Mouse (Mus musculus): Measurements from ENCODE around the gene Nedd9. TPM values are rescaled to one million over a fixed set of nuclear protein-coding genes. Genes with fewer than 3 reads are reported as not detected.
"Not testable (repeated sequence)": the region's sequence is repeated elsewhere in the genome, so short reads cannot be mapped to it uniquely, and the experiment has no call there.

The Nedd9 gene
- total RNA-seq, 4 experiments from 2014 or later, result 9.9 to 14.0 (median 11.1) TPM

DNA sequence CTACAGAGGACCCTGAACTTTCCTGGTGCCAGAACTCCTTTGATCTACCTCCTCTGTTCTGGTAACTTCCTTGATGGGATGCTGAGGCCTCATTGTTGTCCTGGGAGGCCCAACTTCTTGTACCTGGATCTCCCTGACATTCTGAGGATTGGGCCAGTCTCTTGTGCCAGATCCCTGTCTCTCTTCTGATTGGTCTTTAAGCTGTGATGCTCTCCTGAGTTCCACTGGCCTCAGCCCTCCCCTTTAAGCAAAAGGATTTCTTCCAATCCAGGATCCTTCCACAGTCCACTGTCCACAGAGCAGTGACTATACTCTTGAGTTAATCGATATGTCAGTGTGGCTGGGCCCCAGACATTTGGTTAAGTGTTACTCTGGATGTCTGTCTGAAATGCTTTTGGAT lies 112.3 kb downstream of the Nedd9 start:
- no peak for DNase-seq (ENCODE audit: low spot score in 2 of 2)

- no peak for DNase-seq (ENCODE audit: low spot score in 2 of 2)
Observed at GRCm38 (mm10) chr13:41372555-41373460, 114.4 kb downstream of the Nedd9 start.

DNA sequence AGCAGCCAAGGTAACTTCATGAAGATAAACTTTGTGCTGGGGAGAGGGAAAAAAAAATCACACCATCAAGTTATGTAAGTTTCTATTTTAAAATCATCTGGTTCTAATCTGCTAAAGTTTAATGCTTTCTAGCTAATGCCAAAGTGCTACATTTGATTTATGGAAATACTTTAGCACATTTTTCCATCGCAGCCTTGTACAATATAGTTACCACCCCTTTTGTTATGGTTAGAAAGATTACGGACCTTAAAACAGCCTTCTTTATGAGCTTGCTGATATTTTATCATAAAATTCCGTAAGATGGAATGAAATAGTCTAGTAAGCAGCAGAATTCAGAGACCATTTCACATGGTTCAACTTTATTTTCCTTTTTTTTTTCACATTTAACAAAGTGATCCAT lies 115.6 kb downstream of the Nedd9 start:
- DNase-seq (ENCODE audit: low spot score in 2 of 2), result no peak

DNA sequence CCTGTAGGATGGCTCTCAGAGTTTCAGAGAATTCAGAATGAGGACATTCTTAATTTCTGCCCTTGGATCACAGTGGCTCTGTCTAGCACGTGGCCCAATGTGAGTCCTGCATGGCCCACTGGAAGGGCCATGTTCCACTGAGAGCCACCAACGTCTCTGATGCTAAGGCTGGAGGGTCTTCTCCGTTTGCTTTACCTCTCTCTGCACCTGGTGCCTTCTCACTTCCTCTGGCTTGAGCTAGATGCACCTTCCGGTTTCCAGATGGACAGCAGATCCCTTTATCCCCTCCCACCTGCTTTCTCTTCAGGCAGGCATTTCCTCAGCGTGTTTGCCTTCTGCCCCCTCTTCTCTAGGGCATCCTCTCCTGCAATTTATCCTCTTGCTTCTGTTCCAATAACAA lies 118.5 kb downstream of the Nedd9 start:
- DNase-seq (ENCODE audit: low spot score in 2 of 2), result no peak

- no peak for DNase-seq (ENCODE audit: low spot score in 2 of 2)
Observed at GRCm38 (mm10) chr13:41367176-41367611, 120.0 kb downstream of the Nedd9 start.

GRCm38 (mm10) chr13:41366609-41367008 lies 120.6 kb downstream of the Nedd9 start:
- DNase-seq (ENCODE audit: low spot score in 2 of 2), result not testable (repeated sequence)

DNA sequence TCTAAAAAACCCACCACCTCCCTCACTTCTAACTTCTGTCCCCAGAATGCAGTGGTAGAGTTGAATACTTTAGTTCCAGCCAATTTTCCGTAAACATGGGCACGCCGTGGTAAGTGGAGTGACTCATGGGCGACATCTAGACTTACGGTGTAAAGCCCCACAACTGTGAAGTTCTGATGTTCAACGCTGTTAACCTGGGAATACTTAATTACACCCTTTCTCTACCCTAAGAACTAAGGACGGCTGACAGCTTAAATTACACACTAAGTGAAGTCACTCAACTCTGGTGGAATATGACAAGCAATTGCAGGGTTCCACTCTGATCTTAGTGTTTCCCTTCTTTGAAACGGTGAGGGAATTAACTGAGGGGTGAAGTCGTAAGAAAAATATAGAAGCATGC lies 122.9 kb downstream of the Nedd9 start:
- no peak for DNase-seq (ENCODE audit: low spot score in 2 of 2)

DNA sequence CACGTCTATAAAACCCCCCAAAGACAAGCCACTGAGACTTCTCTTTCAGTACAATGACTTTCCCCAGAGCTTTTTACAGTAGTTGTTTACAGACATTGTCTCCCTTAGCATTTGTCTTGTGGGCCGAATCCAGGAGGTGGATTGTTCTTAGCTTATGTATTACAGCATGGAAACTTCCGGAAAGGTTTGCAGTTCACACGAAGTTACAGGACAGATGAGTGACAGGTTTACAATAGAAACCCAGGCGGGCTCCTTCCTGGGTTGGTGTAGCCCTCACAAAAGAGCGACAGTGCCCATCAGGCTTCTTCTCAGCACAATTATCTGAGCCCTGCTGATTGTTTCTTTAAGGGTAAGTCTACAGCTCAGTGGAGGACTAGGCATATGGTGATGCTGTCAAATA lies 124.3 kb downstream of the Nedd9 start:
- DNase-seq (ENCODE audit: low spot score in 2 of 2), result no peak

GRCm38 (mm10) chr13:41360272-41360815 lies 126.8 kb downstream of the Nedd9 start:
- DNase-seq (ENCODE audit: low spot score in 2 of 2), result no peak

GRCm38 (mm10) chr13:41359330-41360215 lies 127.6 kb downstream of the Nedd9 start:
- no peak for DNase-seq (ENCODE audit: low spot score in 2 of 2)

DNA sequence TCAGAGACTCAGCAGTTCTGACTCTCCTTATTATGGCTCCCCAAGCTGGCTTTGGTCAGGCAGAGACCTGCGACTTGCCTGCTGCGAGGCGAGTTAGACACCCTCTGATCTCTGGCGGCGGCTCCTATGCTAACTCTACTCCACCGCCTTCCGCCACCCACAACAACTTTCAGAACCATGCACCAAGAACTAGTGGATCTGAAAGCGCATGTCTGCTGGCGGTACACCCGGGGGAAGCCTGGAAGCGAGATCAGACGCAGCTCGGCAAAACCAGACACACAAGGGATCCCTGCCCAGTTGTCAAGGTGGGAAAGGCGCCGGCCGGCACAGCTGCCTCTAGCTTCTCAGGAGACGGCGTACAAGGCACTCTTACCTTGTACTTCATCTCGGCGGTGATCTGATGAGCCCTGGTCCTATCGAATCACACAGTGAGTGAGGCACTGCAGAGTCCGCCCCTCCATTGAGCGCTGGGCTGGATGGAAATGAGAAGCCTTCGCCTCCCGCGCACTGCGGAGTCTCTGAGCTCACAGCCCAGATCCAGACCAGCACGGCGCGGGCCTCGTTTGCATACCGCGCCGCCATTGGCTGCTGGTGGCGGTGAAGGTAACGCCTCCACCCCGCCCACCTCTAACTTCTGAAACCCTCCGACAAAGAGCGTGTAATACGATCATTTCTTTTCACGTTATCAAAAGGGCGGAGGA lies 128.5 kb downstream of the Nedd9 start:
- DNase-seq (ENCODE audit: low spot score in 2 of 2), result peak; percentile 84 to 91

GRCm38 (mm10) chr13:41358009-41358408 lies 129.2 kb downstream of the Nedd9 start:
- DNase-seq (ENCODE audit: low spot score in 2 of 2), result no peak

GRCm38 (mm10) chr13:41357586-41357985 lies 129.6 kb downstream of the Nedd9 start:
- no peak for DNase-seq (ENCODE audit: low spot score in 2 of 2)

- no peak for DNase-seq (ENCODE audit: low spot score in 2 of 2)
Observed at GRCm38 (mm10) chr13:41357161-41357560, 130.0 kb downstream of the Nedd9 start.

DNA sequence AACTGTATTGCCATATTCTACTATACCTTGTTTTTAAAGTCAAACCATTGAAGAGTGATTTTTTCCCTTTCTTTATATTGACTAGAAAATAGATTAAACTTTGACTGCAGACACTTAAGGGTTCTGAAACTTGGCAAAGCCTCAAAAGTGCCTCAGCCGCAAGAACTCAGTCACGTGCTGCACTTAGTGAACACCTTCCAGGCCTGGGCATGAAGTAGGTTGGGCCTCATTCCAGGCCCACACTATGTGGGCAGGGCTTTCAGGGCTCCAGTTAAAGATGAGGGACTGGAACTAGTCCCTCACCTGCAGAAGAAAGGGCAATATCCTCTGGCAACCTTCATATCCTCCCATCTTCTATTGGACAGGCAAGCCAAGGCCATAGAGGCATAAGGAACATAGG lies 131.6 kb downstream of the Nedd9 start:
- DNase-seq (ENCODE audit: low spot score in 2 of 2), result no peak

DNA sequence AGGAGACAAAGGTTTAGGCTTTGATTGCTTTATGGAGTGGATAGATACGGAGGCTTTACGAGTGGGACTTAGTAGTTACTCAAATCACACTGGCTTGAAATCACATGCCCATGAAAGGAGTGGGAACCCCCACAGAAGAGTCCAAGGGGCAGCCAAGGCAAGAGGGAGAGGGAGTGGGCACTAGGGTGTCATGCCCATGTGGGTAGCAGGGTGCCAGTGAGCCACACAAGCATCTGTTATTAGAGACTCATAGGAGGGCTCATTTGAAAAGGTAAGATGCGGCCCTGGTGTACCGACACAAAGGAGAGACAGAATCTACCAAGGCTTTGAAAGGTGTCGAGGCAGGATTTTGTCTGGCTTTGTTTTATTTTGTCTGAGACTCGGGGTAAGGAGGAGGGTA lies 132.6 kb downstream of the Nedd9 start:
- DNase-seq (ENCODE audit: low spot score in 2 of 2), result no peak

GRCm38 (mm10) chr13:41353676-41354075 lies 133.5 kb downstream of the Nedd9 start:
- DNase-seq (ENCODE audit: low spot score in 2 of 2), result no peak

DNA sequence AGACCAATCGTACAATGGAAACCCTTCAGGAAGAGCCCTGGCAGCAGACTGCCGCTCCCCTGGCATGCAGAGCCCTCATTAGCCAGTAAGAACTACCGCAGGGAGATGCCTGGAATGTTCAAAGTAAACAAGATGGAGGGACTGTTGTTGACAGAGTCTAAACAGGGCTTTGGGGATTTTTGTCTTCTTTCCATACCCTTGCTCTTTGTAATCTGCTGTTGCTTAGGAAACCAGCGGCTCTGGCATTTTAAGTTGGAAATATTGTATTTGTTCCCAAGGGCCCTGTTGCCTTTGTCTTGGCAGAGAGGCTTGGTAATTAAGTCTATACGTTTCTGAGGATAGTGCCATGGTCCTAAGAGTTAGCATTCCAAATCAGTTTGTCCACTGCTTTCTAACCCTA lies 134.8 kb downstream of the Nedd9 start:
- DNase-seq (ENCODE audit: low spot score in 2 of 2), result no peak

DNA sequence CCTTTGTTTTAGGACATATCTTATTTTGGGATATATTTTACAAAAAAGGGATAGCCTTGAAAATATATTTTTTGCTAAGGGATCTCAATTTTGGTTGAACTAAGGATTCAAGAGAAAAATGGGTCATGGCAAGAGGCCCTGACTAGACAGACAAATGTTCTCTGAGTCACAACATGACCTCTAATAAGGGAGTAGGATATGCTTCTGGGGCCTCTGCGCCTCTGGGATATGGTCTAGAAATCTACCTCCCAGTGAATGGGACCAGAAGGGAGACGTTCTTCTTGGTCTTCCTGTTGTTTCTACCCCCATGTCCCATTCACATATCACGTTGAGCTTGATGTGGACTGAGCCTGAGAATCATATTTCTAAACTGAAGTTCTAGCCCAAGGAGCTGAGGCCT lies 136.6 kb downstream of the Nedd9 start:
- DNase-seq (ENCODE audit: low spot score in 2 of 2), result no peak

GRCm38 (mm10) chr13:41349770-41350169 lies 137.4 kb downstream of the Nedd9 start:
- DNase-seq (ENCODE audit: low spot score in 2 of 2), result no peak

- DNase-seq (ENCODE audit: low spot score in 2 of 2), result no peak
Observed at GRCm38 (mm10) chr13:41345756-41346155, 141.4 kb downstream of the Nedd9 start.

Data from left cerebral cortex, adult 8-10 months (tissue).